ENCODE assay signal across 8 mouse cellular contexts in the genomic region with DNA sequence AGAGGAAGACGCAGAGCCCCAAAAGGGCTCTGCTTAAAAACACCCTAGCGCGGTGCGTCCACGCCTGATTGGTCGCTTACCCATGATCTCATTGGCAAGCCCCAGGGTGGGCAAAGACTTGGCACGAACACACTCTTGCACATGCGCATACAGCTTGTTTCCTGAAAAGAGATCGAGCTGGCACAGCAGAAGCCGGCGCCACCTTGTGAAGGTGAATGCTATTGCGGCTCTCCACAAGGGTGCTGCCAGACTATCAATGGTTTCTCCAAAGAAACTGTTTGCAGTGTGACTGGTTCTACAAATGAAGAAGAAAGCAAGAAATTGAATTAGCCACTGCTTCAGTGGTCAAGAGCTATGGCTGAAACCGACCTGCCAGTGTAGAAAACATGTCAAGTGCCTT.
A peak's percentile ranks its signal among the peaks of the same experiment; 100 is the strongest.
DNase-seq lines count a peak whose midpoint lies in the region; ATAC-seq and TF ChIP-seq lines count a peak whose summit lies in the region.
"Had no signal": no experiment of that assay in that cellular context is flagged by ENCODE, and none has a peak within 500 bp of the region (broad histone marks: within the 10 kb centered on the region; RNA-seq: fewer than 3 reads in every experiment).

No protein-coding gene starts in this region.

- 79% methylated on average over 13 of the region's 13 CpGs for WGBS in hindbrain, embryonic 10.5 days
- WGBS in hindbrain, embryonic 14.5 days = 77% methylated on average over 13 of the region's 13 CpGs
- 78% methylated on average over 13 of the region's 13 CpGs for WGBS in lung, postnatal 0 days
- 83% methylated on average over 13 of the region's 13 CpGs for WGBS in limb, embryonic 11.5 days

- no peak overlapping the region for H3K9ac ChIP-seq in hindbrain, embryonic 14.5 days
- H3K9ac ChIP-seq in lung, postnatal 0 days (replicated peaks; ENCODE audit: low read depth) = no peak overlapping the region
- no peak overlapping the region for H3K9ac ChIP-seq in limb, embryonic 11.5 days (ENCODE audit: low read length)
- H3K9ac ChIP-seq: embryonic facial prominence, embryonic 13.5 days had no signal

- TF ChIP-seq CTCF in lung, postnatal 0 days (IDR thresholded peaks at IDR 0.05) = peak; percentile 18; the same call in 1 of the 2 replicates

- H3K4me1 ChIP-seq in hindbrain, embryonic 10.5 days (replicated peaks) = no peaks in the 10 kb centered on the region
- H3K4me1 ChIP-seq in hindbrain, embryonic 14.5 days (replicated peaks; ENCODE audit: control insufficient read depth, insufficient read depth, low read length) = no peaks in the 10 kb centered on the region
- H3K4me1 ChIP-seq in lung, postnatal 0 days (ENCODE audit: insufficient read depth, low read depth, low read length) = no peaks in the 10 kb centered on the region
- H3K4me1 ChIP-seq in limb, embryonic 11.5 days (ENCODE audit: control insufficient read depth, insufficient read depth, low read length) = no peaks in the 10 kb centered on the region
- H3K4me1 ChIP-seq: embryonic facial prominence, embryonic 13.5 days had no signal

- peak; percentile 13 for DNase-seq in hindbrain, embryonic 10.5 days (ENCODE audit: low spot score)
- DNase-seq in hindbrain, embryonic 14.5 days (ENCODE audit: low spot score) = no peak
- DNase-seq in lung, postnatal 0 days (ENCODE audit: low spot score) = no peak
- no peak for DNase-seq in lung, adult 18-20 months
- peak; percentile 9 for DNase-seq in WW6 (ENCODE audit: low read depth, low spot score)
- peak; percentile 41 for DNase-seq in limb, embryonic 11.5 days (ENCODE audit: low spot score)

- TF ChIP-seq EP300 in lung, postnatal 0 days (IDR thresholded peaks at IDR 0.05) = no peak

- no peaks in the 10 kb centered on the region for H3K36me3 ChIP-seq in hindbrain, embryonic 10.5 days
- H3K36me3 ChIP-seq in hindbrain, embryonic 14.5 days (replicated peaks; ENCODE audit: control insufficient read depth, insufficient read depth) = no peaks in the 10 kb centered on the region
- no peaks in the 10 kb centered on the region for H3K36me3 ChIP-seq in lung, postnatal 0 days (ENCODE audit: insufficient read depth, low read length)
- no peaks in the 10 kb centered on the region for H3K36me3 ChIP-seq in limb, embryonic 11.5 days (ENCODE audit: control insufficient read depth, insufficient read depth, low read length)
- H3K36me3 ChIP-seq: embryonic facial prominence, embryonic 13.5 days had no signal

- H3K4me3 ChIP-seq in hindbrain, embryonic 10.5 days = no peak overlapping the region
- H3K4me3 ChIP-seq in hindbrain, embryonic 14.5 days (replicated peaks; ENCODE audit: low read length) = no peak overlapping the region
- H3K4me3 ChIP-seq in lung, postnatal 0 days (ENCODE audit: low read depth, low read length) = no peak overlapping the region
- no peak overlapping the region for H3K4me3 ChIP-seq in limb, embryonic 11.5 days (ENCODE audit: low read depth, low read length)
- H3K4me3 ChIP-seq: embryonic facial prominence, embryonic 13.5 days had no signal

- no peaks in the 10 kb centered on the region for H3K9me3 ChIP-seq in hindbrain, embryonic 10.5 days
- no peaks in the 10 kb centered on the region for H3K9me3 ChIP-seq in hindbrain, embryonic 14.5 days (ENCODE audit: control insufficient read depth, low read length)
- no peaks in the 10 kb centered on the region for H3K9me3 ChIP-seq in lung, postnatal 0 days (ENCODE audit: low read length)
- no peaks in the 10 kb centered on the region for H3K9me3 ChIP-seq in limb, embryonic 11.5 days (ENCODE audit: control insufficient read depth, low read length)
- H3K9me3 ChIP-seq: embryonic facial prominence, embryonic 13.5 days had no signal

- no peak for ATAC-seq in hindbrain, embryonic 14.5 days (ENCODE audit: low FRiP score)
- ATAC-seq in lung, postnatal 0 days = no peak
- no peak for ATAC-seq in limb, embryonic 11.5 days (ENCODE audit: insufficient number of reproducible peaks, low FRiP score, low TSS enrichment, low read depth)
- ATAC-seq in erythroid progenitor cell, adult 5-6 weeks (replicated peaks; ENCODE audit: low FRiP score, poor library complexity, severe bottlenecking) = no peak

- no peaks in the 10 kb centered on the region for H3K27me3 ChIP-seq in hindbrain, embryonic 10.5 days (ENCODE audit: insufficient read depth, poor library complexity, severe bottlenecking)
- no peaks in the 10 kb centered on the region for H3K27me3 ChIP-seq in hindbrain, embryonic 14.5 days (ENCODE audit: control insufficient read depth, insufficient read depth, low read length)
- H3K27me3 ChIP-seq in lung, postnatal 0 days (replicated peaks; ENCODE audit: insufficient read depth, low read length) = no peaks in the 10 kb centered on the region
- H3K27me3 ChIP-seq in limb, embryonic 11.5 days (ENCODE audit: control insufficient read depth, insufficient read depth, low read length) = no peaks in the 10 kb centered on the region
- H3K27me3 ChIP-seq: embryonic facial prominence, embryonic 13.5 days had no signal

- no peak overlapping the region for H3K4me2 ChIP-seq in hindbrain, embryonic 14.5 days (replicated peaks)
- no peak overlapping the region for H3K4me2 ChIP-seq in lung, postnatal 0 days (replicated peaks; ENCODE audit: low read depth, low read length)
- H3K4me2 ChIP-seq in limb, embryonic 11.5 days (ENCODE audit: low read depth, severe bottlenecking) = no peak overlapping the region
- H3K4me2 ChIP-seq: embryonic facial prominence, embryonic 13.5 days had no signal

- H3K27ac ChIP-seq in hindbrain, embryonic 10.5 days = no peak overlapping the region
- H3K27ac ChIP-seq in hindbrain, embryonic 14.5 days = no peak overlapping the region
- H3K27ac ChIP-seq in lung, postnatal 0 days (ENCODE audit: low read length) = no peak overlapping the region
- no peak overlapping the region for H3K27ac ChIP-seq in limb, embryonic 11.5 days (replicated peaks; ENCODE audit: low read depth, low read length)
- H3K27ac ChIP-seq: embryonic facial prominence, embryonic 13.5 days had no signal

Comparison
In these comparisons a context has a peak if more than half of its experiments do, and no peak if none do; other contexts are left out.
1. DNase-seq: peak in hindbrain, embryonic 10.5 days (single experiment), WW6 (single experiment) and limb, embryonic 11.5 days (single experiment); none in hindbrain, embryonic 14.5 days (single experiment), lung, postnatal 0 days (single experiment) and lung, adult 18-20 months (0 of 2).